Mouse (Mus musculus): Measurements from ENCODE around the gene Neb. TPM values are rescaled to one million over a fixed set of nuclear protein-coding genes. Genes with fewer than 3 reads are reported as not detected.
A peak's percentile ranks its signal among the peaks of the same experiment; 100 is the strongest.

Gene Neb
- total RNA-seq, 1 experiment from 2014 or later: 0.30 TPM

GRCm38 (mm10) chr2:52252037-52252436, 126.2 kb downstream of the Neb start:
- peak; percentile 71 to 88 for ATAC-seq (replicated peaks in 1 of 2; ENCODE audit: insufficient read depth in 1 of 2, low FRiP score in 2 of 2, low TSS enrichment in 1 of 2, low read depth in 1 of 2, poor library complexity in 2 of 2, severe bottlenecking in 2 of 2)

GRCm38 (mm10) chr2:52248316-52248826, 129.9 kb downstream of the Neb start:
- peak; percentile 46 to 51; a peak in 3 of 4 replicates for ATAC-seq (replicated peaks in 1 of 2; ENCODE audit: insufficient read depth in 1 of 2, low FRiP score in 2 of 2, low TSS enrichment in 1 of 2, low read depth in 1 of 2, poor library complexity in 2 of 2, severe bottlenecking in 2 of 2)

GRCm38 (mm10) chr2:52245091-52245490, 133.2 kb downstream of the Neb start:
- ATAC-seq (replicated peaks in 1 of 2; ENCODE audit: insufficient read depth in 1 of 2, low FRiP score in 2 of 2, low TSS enrichment in 1 of 2, low read depth in 1 of 2, poor library complexity in 2 of 2, severe bottlenecking in 2 of 2): no peak

DNA sequence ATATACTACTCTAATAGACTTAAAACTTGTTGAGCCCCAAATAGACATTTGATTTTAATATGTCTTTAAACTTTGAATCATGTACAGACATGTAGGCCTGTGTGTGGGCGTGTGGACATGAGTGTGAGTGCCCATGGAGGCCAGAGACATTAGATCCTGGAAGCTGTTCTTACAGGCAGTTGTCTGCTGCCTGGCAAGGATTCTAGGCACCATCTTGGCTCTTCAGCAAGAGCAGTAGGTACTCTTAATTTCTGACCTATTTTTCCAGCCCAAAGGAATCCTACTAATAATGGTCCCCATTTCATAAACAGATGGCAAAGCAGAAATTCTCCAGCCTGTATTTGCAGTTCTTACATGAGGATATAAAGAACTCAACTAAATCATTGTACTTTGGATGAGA, 135.6 kb downstream of the Neb start:
- no peak for ATAC-seq (replicated peaks in 1 of 2; ENCODE audit: insufficient read depth in 1 of 2, low FRiP score in 2 of 2, low TSS enrichment in 1 of 2, low read depth in 1 of 2, poor library complexity in 2 of 2, severe bottlenecking in 2 of 2)

DNA sequence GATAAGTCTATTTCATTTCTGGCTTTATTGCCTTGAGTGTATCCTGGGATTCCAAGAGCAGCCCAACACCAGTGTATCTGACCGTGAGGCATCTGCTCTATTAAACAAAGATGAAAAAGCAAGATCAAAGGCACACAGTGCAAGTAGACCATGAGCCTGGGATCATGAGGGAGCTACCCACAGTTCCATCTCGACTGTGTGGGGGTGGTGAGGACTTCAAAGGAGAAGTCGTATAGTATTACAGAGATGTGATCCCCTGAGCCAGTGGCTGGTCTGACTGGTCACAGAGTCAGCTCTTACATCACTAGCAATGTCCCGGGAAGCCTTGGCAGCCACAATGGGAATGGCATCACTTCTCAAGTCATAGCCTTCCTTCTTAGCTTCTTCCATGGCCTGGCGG, 140.4 kb downstream of the Neb start:
- no peak for ATAC-seq (replicated peaks in 1 of 2; ENCODE audit: insufficient read depth in 1 of 2, low FRiP score in 2 of 2, low TSS enrichment in 1 of 2, low read depth in 1 of 2, poor library complexity in 2 of 2, severe bottlenecking in 2 of 2)

DNA sequence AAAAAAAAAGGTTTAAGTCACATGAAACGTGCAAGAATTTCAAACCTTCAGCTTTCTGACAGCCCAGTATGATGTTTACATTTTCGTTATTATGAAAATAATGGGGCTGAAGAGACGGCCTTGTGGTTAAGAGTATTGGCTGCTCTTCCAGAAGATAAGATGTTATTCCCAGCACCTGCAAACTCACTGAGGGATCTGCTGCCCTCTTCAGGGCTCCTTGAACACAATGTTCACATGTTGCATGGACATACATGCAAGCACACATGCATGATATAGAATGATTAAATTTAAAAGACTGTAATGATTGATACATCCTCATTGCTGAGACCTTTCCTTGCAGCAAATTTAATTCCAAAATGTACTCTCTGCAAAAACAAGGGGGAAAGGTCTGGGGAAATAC, 150.7 kb downstream of the Neb start:
- no peak for ATAC-seq (replicated peaks in 1 of 2; ENCODE audit: insufficient read depth in 1 of 2, low FRiP score in 2 of 2, low TSS enrichment in 1 of 2, low read depth in 1 of 2, poor library complexity in 2 of 2, severe bottlenecking in 2 of 2)

DNA sequence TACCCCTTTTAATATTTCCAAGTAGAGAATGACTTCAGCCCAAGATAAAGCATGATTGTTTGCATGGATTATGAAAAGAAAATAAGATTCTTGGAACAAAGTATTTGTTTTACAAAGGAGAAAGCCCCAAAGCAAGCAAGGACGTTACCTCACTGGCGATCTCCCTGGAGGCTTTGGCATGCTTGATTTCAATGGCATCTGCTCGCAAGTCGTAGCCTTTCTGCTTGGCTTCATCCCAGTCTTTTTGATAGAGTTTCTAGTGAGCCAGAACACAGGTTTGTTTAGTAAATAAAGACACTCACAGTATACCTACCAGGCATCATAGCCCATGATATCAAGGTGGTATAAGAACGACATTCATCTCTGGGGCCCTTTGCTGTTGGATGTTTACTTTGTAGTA, 153.9 kb downstream of the Neb start:
- no peak for ATAC-seq (replicated peaks in 1 of 2; ENCODE audit: insufficient read depth in 1 of 2, low FRiP score in 2 of 2, low TSS enrichment in 1 of 2, low read depth in 1 of 2, poor library complexity in 2 of 2, severe bottlenecking in 2 of 2)

GRCm38 (mm10) chr2:52220074-52220473, 158.2 kb downstream of the Neb start:
- peak; percentile 58 to 62; a peak in 3 of 4 replicates for ATAC-seq (replicated peaks in 1 of 2; ENCODE audit: insufficient read depth in 1 of 2, low FRiP score in 2 of 2, low TSS enrichment in 1 of 2, low read depth in 1 of 2, poor library complexity in 2 of 2, severe bottlenecking in 2 of 2)

- ATAC-seq (replicated peaks in 1 of 2; ENCODE audit: insufficient read depth in 1 of 2, low FRiP score in 2 of 2, low TSS enrichment in 1 of 2, low read depth in 1 of 2, poor library complexity in 2 of 2, severe bottlenecking in 2 of 2): no peak
Observed at GRCm38 (mm10) chr2:52215945-52216344, 162.3 kb downstream of the Neb start.

GRCm38 (mm10) chr2:52212561-52212961, 165.7 kb downstream of the Neb start:
- ATAC-seq (replicated peaks in 1 of 2; ENCODE audit: insufficient read depth in 1 of 2, low FRiP score in 2 of 2, low TSS enrichment in 1 of 2, low read depth in 1 of 2, poor library complexity in 2 of 2, severe bottlenecking in 2 of 2): no peak

- no peak for ATAC-seq (replicated peaks in 1 of 2; ENCODE audit: insufficient read depth in 1 of 2, low FRiP score in 2 of 2, low TSS enrichment in 1 of 2, low read depth in 1 of 2, poor library complexity in 2 of 2, severe bottlenecking in 2 of 2)
Observed at GRCm38 (mm10) chr2:52211358-52211899, 166.8 kb downstream of the Neb start.

- ATAC-seq (replicated peaks in 1 of 2; ENCODE audit: insufficient read depth in 1 of 2, low FRiP score in 2 of 2, low TSS enrichment in 1 of 2, low read depth in 1 of 2, poor library complexity in 2 of 2, severe bottlenecking in 2 of 2): no peak
Observed at GRCm38 (mm10) chr2:52210685-52211084, 167.6 kb downstream of the Neb start.

DNA sequence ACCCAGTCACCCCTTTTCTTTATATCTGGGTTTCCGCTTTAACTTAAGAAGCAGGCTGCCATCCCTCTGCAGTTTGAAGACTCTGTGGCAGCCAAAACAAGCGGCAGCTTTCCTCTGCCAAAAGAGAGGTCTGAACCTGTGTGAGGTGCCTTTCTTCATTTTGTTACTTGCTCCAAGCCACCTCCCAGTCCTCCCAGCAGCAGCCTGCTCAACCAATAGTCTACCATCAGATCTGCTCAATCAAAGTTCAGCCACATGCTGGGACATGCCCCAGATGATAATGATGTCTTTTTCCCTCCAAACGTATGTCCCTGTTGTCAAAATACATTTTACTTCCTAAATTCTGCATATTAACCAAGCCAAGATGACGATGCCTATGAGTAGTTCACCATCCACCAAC, 173.3 kb downstream of the Neb start:
- ATAC-seq (replicated peaks in 1 of 2; ENCODE audit: insufficient read depth in 1 of 2, low FRiP score in 2 of 2, low TSS enrichment in 1 of 2, low read depth in 1 of 2, poor library complexity in 2 of 2, severe bottlenecking in 2 of 2): no peak

- ATAC-seq (replicated peaks in 1 of 2; ENCODE audit: insufficient read depth in 1 of 2, low FRiP score in 2 of 2, low TSS enrichment in 1 of 2, low read depth in 1 of 2, poor library complexity in 2 of 2, severe bottlenecking in 2 of 2): no peak
Observed at GRCm38 (mm10) chr2:52193629-52194028, 184.6 kb downstream of the Neb start.

DNA sequence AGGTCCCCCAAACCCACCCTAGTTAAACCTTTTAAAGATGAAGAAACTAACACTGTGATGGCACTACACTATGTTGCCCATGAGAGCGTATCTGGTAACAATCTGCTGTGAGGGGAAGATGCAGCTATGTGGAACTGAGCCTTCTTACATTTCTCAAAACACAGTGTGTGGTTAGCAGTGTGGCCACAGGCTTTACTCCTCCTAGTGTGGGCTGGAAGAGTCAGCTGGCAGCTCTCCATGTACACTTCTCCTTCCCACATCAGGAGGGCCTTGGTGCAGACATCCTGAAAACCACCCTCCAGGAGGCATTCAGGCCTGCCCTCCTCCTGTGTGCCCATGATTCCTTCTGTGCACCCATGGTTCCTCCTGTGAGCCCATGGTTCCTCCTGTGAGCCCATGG, 198.6 kb downstream of the Neb start:
- ATAC-seq (replicated peaks in 1 of 2; ENCODE audit: insufficient read depth in 1 of 2, low FRiP score in 2 of 2, low TSS enrichment in 1 of 2, low read depth in 1 of 2, poor library complexity in 2 of 2, severe bottlenecking in 2 of 2): peak; percentile 35 to 65

GRCm38 (mm10) chr2:52177726-52178125, 200.5 kb downstream of the Neb start:
- ATAC-seq (replicated peaks in 1 of 2; ENCODE audit: insufficient read depth in 1 of 2, low FRiP score in 2 of 2, low TSS enrichment in 1 of 2, low read depth in 1 of 2, poor library complexity in 2 of 2, severe bottlenecking in 2 of 2): no peak

DNA sequence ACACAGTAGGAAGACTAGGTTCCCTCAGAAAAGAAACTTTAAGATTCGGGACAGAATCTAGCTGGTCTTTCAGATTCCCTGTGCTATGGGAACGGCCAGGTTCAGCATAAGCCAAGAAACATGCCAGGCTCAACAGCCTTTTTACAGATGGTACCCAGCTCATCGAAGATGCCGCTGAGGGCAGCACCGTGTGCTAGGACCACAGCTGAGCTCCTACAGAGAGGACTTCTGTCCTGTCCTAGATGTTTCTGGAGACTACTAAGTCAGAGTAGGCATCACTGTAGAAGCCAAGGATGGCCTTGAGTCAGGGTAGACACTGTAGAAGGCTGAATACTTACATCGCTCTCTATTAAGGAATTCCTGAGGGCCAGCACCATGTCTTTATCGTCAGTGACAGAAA, 201.1 kb downstream of the Neb start:
- no peak for ATAC-seq (replicated peaks in 1 of 2; ENCODE audit: insufficient read depth in 1 of 2, low FRiP score in 2 of 2, low TSS enrichment in 1 of 2, low read depth in 1 of 2, poor library complexity in 2 of 2, severe bottlenecking in 2 of 2)

DNA sequence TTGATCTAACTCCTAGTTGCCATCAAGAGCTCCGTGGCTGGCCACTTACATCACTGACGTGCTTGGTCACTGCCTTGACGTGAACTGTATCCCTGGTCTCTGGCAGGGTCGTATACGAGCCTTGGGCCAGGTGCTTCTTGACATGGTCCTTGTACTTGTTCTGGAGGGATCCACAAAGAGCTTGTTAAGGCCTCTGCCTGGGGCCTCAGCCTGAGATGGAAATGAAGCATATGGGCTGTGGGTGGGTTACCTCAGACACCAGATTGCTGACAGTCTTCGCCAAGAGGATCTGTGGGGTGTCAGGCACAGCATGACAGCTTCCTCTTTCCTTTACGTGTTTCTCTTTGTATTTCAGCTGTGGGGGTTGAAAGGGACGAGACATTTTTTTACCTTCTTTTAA, 201.7 kb downstream of the Neb start:
- peak; percentile 76 to 78 for ATAC-seq (replicated peaks in 1 of 2; ENCODE audit: insufficient read depth in 1 of 2, low FRiP score in 2 of 2, low TSS enrichment in 1 of 2, low read depth in 1 of 2, poor library complexity in 2 of 2, severe bottlenecking in 2 of 2)

GRCm38 (mm10) chr2:52174951-52175350, 203.3 kb downstream of the Neb start:
- ATAC-seq (replicated peaks in 1 of 2; ENCODE audit: insufficient read depth in 1 of 2, low FRiP score in 2 of 2, low TSS enrichment in 1 of 2, low read depth in 1 of 2, poor library complexity in 2 of 2, severe bottlenecking in 2 of 2): no peak
